Mouse (Mus musculus) erythroid progenitor cell, adult 5-6 weeks (primary cell): ENCODE measurements around the gene Trim17. TPM values are rescaled to one million over a fixed set of nuclear protein-coding genes. Genes with fewer than 3 reads are reported as not detected.

ENCODE experiments used
- ATAC-seq: replicated peaks from 2 replicates; pipeline ENCODE4 v1.8.0; 2016; ENCODE audit warnings: moderate number of reproducible peaks, mild to moderate bottlenecking, moderate TSS enrichment, inconsistent platforms; ENCODE audit not compliant: poor library complexity, low FRiP score, severe bottlenecking
- total RNA-seq, 2 experiments: library from RNA; stranded (forward) in 1 of 2; stranded (reverse) in 1 of 2; fragments of 150-400 nt in 1 of 2; fragments of 186-747, 209-891 nt in 1 of 2; gene quantifications; 2 replicates each; pipeline versions ENCODE4 v1.2.3 to v1.2.4; 2015 to 2017; ENCODE audit warnings: low replicate concordance in 2 of 2

Gene Trim17
- total RNA-seq (2015; ENCODE audit: low replicate concordance) (0.36 and 0.84 TPM in 2 replicates), total RNA-seq (2017; ENCODE audit: low replicate concordance) (1.2 TPM in 2 replicates)

- ATAC-seq, result peak; percentile 72
Observed at GRCm38 (mm10) chr11:58954420-58955142, at the start of gene Trim17, which contains the start of gene Hist3h2a. Trim17 (plus strand) TSS chr11:58954685. Hist3h2a (plus strand) TSS chr11:58954685.

- ATAC-seq, result peak; percentile 57
Observed at GRCm38 (mm10) chr11:58904838-58905237, 49.6 kb upstream of the Trim17 start.

- peak; percentile 40 for ATAC-seq
Observed at GRCm38 (mm10) chr11:58913776-58914175, 40.7 kb upstream of the Trim17 start.

- ATAC-seq, result peak; percentile 26
Observed at GRCm38 (mm10) chr11:58914461-58915028, 39.9 kb upstream of the Trim17 start.

DNA sequence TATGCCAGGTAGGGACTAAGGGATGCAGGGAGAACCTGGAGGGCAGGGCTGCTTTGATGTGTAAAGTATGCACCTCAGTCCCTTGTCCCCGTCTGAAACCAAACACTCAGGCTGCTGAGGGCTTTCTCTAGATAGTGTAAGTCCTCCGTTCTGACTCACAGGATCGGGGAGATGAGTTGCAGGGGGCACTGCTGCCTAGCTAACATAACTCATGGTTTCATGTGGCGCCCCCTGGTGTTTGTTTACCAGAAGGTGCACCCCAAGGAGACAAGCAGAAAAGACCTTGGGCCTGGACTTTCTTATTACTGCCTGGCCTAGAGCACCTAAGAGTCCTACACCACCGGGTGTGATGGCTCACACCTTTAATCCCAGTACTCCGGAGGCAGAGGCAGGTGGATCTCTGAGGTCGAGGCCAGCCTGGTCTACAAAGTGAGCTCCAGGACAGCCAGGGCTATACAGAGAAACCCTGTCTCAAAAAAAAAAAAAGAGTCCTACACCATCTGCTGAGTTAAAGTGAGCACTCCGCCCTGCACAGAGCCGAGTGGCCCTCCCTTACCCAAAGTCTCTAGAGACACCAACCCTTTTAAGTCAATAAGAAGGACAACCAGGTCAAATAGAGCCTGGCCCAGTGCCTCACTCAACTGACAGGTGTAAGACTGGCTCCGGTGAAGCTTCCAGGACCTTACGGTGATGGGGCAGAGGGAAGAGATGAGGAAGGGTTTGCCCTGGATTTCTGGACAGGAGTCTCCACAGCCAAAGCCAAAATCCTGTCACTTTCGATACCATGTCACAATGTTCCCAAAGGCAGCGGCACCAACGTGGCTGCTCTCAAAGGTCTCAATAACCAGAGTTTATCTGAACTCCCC is 37.4 kb upstream of the Trim17 start:
- ATAC-seq, result peak; percentile 53

DNA sequence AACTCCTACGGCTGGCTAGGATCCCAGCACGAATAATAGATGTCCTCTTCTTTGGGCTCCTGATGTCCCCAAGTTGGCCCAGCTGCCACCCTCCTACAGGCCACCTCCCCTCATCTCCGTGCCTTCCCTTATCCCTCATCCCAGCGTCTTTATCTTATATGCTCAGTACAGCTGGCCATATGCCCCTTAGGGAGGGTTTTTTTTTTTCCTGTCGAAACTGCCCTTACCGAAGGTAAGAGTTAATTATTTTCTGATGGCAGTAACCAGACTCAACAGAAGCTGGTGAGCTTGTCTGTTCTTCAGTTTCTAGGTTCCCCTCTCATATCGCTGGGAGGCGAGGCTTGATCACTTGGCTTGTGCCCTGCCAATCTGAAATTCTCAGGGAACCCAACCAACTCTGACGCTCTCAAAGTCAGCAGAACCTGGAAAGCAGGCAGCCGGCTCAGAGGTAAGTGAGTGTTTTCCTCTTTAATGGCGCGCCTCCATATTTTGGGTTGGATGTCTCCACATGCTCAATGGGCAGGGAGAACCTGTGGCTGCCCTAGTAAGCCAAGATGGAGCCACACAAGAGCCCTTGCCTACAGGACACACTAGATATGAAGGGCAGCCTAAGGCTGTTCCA is 36.6 kb upstream of the Trim17 start, which contains the start of gene Btnl10:
Gene Btnl10 (plus strand): TSS at position 164 of the 622 bp plus-strand sequence.
- peak; percentile 66 for ATAC-seq

DNA sequence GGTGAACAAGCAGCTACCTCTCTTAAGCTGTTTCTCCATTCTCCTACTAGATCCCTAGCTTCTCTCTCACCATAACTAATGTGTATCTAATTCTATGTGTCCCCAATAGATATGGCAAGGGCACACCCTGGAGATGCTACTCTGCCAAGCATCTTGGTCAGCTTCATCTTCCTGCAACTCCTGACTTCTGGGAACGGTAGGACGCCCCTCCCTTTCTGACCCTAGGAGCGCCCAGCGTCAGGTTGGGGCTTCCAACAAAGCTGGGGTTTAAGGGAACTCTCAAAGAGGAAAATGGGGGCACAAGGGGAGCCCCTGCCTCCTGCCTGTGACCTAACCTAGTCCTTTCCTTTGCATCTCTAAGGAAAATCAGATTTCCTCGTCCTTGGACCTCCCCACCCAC is 35.7 kb upstream of the Trim17 start:
- peak; percentile 42 for ATAC-seq

DNA sequence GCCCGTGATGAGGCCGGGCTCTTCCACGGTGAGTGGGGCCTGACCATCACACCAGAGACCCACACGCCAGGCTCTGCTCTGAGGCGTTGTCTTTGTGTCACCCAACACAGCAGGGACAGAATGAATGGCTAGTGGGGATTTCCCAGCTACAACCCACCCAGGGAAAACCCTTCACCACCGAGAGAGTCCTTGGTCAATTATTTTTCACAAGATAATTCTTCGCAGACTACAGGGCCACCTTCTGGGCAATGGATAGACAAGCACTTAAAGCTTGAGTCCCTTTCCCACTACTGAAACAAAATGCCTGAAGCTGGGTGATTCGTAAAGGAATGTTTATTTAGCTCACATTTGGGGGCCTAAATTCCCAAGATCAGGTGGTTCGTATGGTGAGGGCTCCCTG is 32.1 kb upstream of the Trim17 start:
- ATAC-seq, result no peak

- no peak for ATAC-seq
Observed at GRCm38 (mm10) chr11:58926651-58927050, 27.8 kb upstream of the Trim17 start.

DNA sequence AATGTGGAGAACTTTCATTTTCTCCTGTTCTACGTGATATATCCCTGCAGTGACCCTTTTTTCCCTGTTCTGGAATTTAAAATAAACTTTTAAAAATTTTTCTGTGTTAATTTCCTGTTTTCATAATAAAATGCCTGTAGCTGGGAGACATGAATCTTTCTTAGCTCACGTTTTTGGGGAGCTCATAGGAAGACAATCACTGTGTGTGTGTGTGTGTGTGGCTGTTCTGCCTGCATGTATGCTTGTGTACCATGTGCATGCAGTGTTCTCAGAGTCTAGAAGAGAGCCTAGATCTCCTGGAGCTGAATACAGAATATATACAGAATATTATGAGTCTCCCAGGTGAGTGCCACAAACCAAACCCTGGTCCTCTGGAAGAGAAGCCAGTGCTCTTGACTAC is 27.4 kb upstream of the Trim17 start:
- ATAC-seq, result no peak

GRCm38 (mm10) chr11:58927790-58928651 is 26.5 kb upstream of the Trim17 start:
- peak; percentile 77 for ATAC-seq

GRCm38 (mm10) chr11:58929055-58929454 is 25.4 kb upstream of the Trim17 start:
- no peak for ATAC-seq

GRCm38 (mm10) chr11:58929641-58930040 is 24.8 kb upstream of the Trim17 start:
- ATAC-seq, result no peak

GRCm38 (mm10) chr11:58930254-58930653 is 24.2 kb upstream of the Trim17 start:
- peak; percentile 53 for ATAC-seq

- no peak for ATAC-seq
Observed at GRCm38 (mm10) chr11:58931576-58931975, 22.9 kb upstream of the Trim17 start.

GRCm38 (mm10) chr11:58937909-58938308 is 16.6 kb upstream of the Trim17 start:
- ATAC-seq, result peak; percentile 53

- ATAC-seq, result peak; percentile 91
Observed at GRCm38 (mm10) chr11:58938322-58939087, 16.0 kb upstream of the Trim17 start, which contains the start of gene Rnf187. Rnf187 (minus strand) TSS chr11:58938916.

- no peak for ATAC-seq
Observed at GRCm38 (mm10) chr11:58939088-58939439, 15.4 kb upstream of the Trim17 start.
